Mouse (Mus musculus) cortical plate, adult 2 months (tissue): ENCODE results near the gene Malsu1.

Experiments
- CTCF ChIP-seq: fragments of 200-500 bp; IDR thresholded peaks from 2 replicates; pipeline ENCODE4 v1.5.1; 2011; ENCODE audit warnings: mild to moderate bottlenecking, control low read depth, low read length; ENCODE audit not compliant: insufficient read depth; ENCODE audit errors: extremely low read depth
- POLR2A ChIP-seq: fragments of 200-500 bp; IDR thresholded peaks from 2 replicates; pipeline ENCODE4 v1.6.1; 2011; ENCODE audit warnings: mild to moderate bottlenecking, low read length, control low read depth; ENCODE audit not compliant: insufficient read depth; ENCODE audit errors: extremely low read depth

GRCm38 (mm10) chr6:49113895-49114294 lies 40.3 kb downstream of the Malsu1 start:
- TF ChIP-seq CTCF (no peak), POLR2A (no peak)
